Mouse (Mus musculus): Measurements from ENCODE around the gene P2rx3.

DNA sequence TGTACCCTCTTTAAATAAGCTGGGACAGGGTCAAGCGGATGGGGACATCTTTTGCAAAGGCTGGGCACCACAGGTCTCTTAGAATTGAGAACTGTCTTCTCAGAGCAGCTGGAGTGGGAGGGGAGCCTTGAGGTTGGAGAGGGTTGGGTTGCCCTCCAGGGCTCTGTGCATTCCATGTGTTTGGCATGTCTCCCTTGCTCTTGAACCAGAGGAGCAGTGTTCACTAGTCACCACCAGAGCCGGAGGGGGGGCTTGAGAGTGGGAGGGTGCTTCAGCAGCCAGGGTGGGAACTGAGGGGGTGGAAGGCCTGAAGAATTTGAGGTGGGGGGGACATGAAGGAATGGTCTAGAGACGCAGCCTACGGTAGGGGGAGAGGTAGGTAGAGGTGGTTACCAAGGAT lies 12.0 kb upstream of the P2rx3 start:
- TF ChIP-seq CTCF (IDR thresholded peaks at IDR 0.05; ENCODE audit: borderline replicate concordance, insufficient read depth, low read length) (no peak), POLR2A (IDR thresholded peaks at IDR 0.05; ENCODE audit: low read depth, low read length) (peak; percentile 31; the same call in 1 of the 2 replicates)

All from embryonic fibroblast, embryonic 13.5 days (primary cell).